Mouse (Mus musculus): ENCODE measurements around the gene Aco2. TPM values are rescaled to one million over a fixed set of nuclear protein-coding genes. Genes with fewer than 3 reads are reported as not detected.

The Aco2 gene
- polyA plus RNA-seq, 1 experiment from 2014 or later = 559 TPM

DNA sequence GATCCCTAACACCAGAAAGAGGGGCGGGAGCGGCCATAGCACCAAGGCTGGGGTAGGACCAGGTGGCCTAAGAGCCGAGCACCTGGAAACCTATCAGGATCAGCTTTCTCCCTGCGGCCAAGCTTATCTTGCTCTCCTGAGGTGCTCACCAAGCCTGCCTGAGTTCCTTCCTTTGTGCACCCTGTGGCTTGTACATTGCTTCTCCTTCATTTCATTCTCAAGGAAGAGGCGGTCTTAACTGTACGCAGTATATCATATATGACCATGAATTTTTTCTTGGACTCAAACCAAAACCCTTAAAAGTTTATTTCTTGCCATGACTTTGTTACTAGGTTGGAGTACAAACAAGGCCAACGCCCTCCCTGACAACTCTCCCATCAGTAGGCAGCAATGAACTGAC lies 7.9 kb upstream of the Aco2 start:
- ATAC-seq (no peak), DNase-seq (ENCODE audit: low read depth, low spot score) (no peak)
- no peaks in the 10 kb centered on the region for H3K27me3 ChIP-seq
- POLR2A ChIA-PET = no interaction called here
- no peak for TF ChIP-seq CTCF (IDR thresholded peaks at IDR 0.05)
- in situ Hi-C loops (cut with MboI; ENCODE audit: low pct_unique_long_range_greater_than_20kb) = no loop called here
- CTCF ChIA-PET = no interaction called here

DNA sequence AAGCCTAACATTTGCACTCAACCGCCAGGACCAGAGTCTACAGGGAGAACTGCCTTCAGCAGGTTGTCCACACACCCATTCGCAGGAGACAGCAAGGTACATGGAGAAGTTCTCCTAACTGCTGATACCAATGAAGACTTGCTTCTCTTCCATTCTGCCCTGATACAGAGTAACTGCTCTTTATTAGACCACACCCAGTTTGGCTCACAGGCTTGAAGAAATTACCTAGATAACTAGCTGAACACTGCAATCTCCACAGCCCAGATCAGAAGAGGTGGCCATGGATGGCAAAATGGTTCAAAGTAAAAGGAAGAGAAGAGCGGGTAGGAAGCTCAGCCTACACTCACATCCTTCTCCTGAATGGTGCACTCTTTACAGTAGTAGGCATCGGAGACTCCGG lies 2.1 kb upstream of the Aco2 start:
- DNase-seq (ENCODE audit: low read depth, low spot score) = no peak
- in situ Hi-C loops (cut with MboI; ENCODE audit: low pct_unique_long_range_greater_than_20kb) = no loop called here
- ATAC-seq = no peak
- POLR2A ChIA-PET = interaction anchor here (0.5 kb wide), 1 partner anchor 25 kb away, joined by 6 read pairs; no protein-coding TSS in a partner anchor
- TF ChIP-seq CTCF (IDR thresholded peaks at IDR 0.05) = no peak
- CTCF ChIA-PET = interaction anchor here (1.2 kb wide), 1 partner anchor 32 kb away, joined by 4 read pairs; no protein-coding TSS in a partner anchor
- no peaks in the 10 kb centered on the region for H3K27me3 ChIP-seq

DNA sequence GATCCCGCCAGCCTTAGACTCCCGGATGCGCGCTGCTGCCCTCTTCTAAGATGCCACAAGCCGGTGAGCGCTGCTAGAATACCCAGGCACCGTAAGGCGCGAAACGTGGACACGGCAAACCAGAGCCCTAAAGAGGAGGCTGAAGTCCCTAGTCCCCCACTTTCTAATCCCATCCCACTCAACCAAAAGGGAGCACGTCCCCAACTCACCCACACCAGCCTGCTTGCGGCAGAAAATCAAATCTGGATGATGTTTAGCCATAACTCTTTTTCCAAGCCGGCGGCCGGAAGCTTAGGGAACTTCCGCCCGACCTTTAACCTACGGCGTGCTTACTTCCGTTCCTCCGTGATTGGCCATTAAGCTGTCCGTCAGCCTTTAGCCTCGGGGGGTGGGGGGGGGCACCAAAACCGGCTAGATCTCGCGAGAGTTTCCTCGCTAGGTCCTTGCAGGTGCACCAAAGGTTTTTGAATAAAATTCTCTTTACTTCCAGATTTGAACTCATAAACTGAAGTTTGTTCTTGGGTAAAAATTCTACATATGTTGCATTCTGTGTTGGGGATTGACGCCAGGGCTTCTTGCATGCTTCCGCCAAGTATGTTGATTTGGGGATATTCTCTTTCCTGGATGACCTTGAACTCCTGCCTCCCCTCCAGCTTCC lies 376 bp upstream of the Aco2 start, which contains the start of gene Phf5a:
TSS of gene Phf5a (minus strand) at position 308 of the 658 bp plus-strand sequence.
- in situ Hi-C loops (cut with MboI; ENCODE audit: low pct_unique_long_range_greater_than_20kb) = no loop called here
- CTCF ChIA-PET = no interaction called here
- DNase-seq (ENCODE audit: low read depth, low spot score) (peak; percentile 91), ATAC-seq (peak; percentile 51)
- no peak for TF ChIP-seq CTCF (IDR thresholded peaks at IDR 0.05)
- H3K27me3 ChIP-seq = no peaks in the 10 kb centered on the region
- POLR2A ChIA-PET = interaction anchor here (1.2 to 2.4 kb wide), 3 partner anchors 11 to 31 kb away, joined by 3 to 8 read pairs (median 3); no protein-coding TSS in a partner anchor

DNA sequence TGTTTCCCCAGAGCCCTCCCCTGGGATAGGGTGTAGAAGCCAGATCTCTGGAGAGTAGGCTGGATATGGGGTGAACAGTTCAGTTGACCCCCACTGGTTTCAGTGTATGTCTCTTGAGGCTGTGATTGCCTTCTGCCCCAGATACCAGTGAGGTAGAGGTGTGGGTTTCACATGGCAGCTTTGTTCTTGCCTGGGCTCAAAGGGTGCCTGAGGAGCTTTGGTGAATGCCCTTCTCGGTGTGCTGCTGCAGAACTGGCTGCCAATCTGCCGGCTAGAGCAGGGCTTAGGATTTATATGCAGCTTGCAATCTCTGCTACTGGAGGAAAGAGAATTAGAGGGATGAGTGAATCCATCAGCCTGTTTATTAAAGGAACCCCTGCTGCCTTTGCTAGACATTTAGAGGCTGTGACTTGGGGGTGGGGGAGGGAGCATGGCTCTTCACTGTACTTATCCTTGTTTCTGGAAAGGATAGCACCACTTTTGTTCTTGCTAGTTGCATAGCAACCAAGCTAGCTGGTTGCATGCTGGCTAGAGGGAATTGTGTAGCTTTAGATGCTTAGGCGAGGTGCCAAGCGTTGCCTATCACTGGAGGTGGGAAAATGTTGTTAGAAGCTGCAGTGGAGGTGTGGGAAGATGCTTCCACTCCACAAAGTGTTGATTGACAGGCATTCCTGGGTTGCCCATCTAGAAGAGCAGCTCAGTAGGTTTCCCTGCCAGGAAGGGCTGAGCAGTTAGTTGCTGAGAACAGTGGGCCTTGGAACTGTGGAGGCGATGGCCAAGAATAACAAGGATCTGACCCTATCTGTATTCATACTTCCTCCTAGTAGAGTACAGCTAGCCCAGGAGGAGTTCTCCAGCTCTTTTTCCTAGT lies 7.7 kb downstream of the Aco2 start:
- H3K27me3 ChIP-seq = no peaks in the 10 kb centered on the region
- in situ Hi-C loops (cut with MboI; ENCODE audit: low pct_unique_long_range_greater_than_20kb) = no loop called here
- DNase-seq (ENCODE audit: low read depth, low spot score) (no peak), ATAC-seq (no peak)
- ChIA-PET CTCF (interaction anchor here (0.8 to 1.3 kb wide), 5 partner anchors 12 to 65 kb away, joined by 3 to 5 read pairs (median 3); no protein-coding TSS in a partner anchor), POLR2A (no interaction called here)
- TF ChIP-seq CTCF (IDR thresholded peaks at IDR 0.05) = no peak

DNA sequence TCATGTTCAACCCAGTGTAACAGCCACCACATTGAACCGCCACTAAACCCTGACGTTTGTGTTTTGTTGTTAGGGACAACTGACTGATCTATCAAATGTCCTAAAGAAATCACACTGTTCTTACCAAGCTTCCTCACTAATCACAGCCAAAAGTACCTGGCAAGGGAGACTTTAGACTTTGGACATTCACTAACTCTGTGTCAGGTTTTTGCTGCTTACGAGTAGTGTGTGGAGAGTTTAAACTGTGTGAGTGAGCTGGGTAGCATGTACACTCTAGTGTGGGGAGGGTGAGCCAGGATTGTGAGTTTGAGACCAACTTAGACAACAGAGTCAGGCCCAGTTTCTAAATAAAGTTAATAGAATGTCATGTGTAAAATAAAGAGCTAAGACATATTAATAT lies 10.2 kb downstream of the Aco2 start:
- in situ Hi-C loops (cut with MboI; ENCODE audit: low pct_unique_long_range_greater_than_20kb) = no loop called here
- ChIA-PET POLR2A (interaction anchor here (1.8 kb wide), 1 partner anchor 9 kb away, joined by 4 read pairs; no protein-coding TSS in a partner anchor), CTCF (no interaction called here)

DNA sequence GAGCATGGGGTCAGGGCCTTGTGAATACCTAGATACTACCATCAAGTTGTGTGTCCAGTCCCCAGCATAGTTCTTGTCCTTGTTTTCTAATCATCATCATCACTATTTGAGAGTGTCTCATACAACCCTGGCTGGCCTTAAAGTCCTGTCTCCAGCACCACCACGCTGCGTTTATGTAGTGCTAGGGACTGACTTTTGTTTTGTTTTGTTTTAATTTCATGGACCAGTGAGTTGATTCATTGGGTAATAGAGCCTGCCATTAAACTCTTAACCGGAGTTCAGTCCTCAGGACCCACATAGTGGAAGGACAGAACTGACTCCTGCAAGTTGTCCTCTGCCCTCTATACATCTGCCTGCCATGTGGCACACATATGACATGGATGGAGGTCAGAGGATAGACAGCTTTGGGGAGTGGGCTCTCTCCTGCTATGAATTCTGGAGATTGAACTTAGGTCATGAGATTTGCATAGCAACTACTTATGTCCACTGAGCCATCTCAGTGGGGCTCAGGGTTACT lies 13.4 kb downstream of the Aco2 start:
- DNase-seq (ENCODE audit: low read depth, low spot score) (no peak), ATAC-seq (no peak)
- in situ Hi-C loops (cut with MboI; ENCODE audit: low pct_unique_long_range_greater_than_20kb) = no loop called here
- CTCF ChIA-PET = interaction anchor here (0.9 to 1.6 kb wide), 2 partner anchors 10 to 19 kb away, joined by 3 to 6 read pairs; no protein-coding TSS in a partner anchor
- TF ChIP-seq CTCF (IDR thresholded peaks at IDR 0.05) = no peak
- POLR2A ChIA-PET = interaction anchor here (0.9 kb wide), 1 partner anchor 27 kb away, joined by 3 read pairs; the partner anchor contains the start of gene Tob2
- H3K27me3 ChIP-seq = no peaks in the 10 kb centered on the region

More for the DNA sequence above, 10.2 kb downstream of the Aco2 start:
- no peak for ATAC-seq
- no peak for TF ChIP-seq CTCF (IDR thresholded peaks at IDR 0.05)
- DNase-seq (ENCODE audit: low read depth, low spot score) = no peak
- no peaks in the 10 kb centered on the region for H3K27me3 ChIP-seq

DNA sequence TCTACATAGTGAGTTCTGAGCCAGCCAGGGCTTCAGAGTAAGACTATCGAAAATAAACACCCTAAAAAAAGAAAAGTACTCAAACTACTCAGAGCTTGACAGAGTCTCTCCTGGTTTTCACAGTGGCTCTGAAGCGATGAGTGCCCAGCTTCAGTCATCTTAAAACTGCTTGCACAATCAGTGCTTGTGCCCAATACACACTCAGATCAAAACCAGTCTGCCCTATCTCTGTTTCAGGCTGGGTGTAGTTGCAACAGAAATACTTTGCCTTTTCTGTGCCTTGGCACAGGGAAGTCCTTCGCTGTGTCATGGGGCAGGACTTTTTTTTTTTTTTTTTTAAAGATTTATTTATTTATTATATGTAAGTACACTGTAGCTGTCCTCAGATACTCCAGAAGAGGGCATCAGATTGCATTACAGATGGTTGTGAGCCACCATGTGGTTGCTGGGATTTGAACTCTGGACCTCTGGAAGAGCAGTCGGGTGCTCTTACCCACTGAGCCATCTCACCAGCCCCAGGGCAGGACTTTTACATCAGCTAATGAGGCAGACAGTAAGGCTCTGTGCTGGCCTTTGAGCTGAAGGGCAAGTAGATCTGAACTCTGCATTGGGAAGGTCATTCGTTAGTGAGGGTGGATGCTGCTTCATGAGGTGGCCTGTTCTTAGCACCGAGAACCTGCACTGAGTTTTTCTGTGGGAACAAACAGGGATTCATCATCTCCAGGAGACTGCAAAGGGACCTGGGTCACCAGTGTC lies 14.9 kb downstream of the Aco2 start:
- CTCF ChIA-PET = interaction anchor here (0.9 to 1.6 kb wide), 3 partner anchors 9 to 18 kb away, joined by 3 to 6 read pairs (median 6); no protein-coding TSS in a partner anchor
- no peak for TF ChIP-seq CTCF (IDR thresholded peaks at IDR 0.05)
- POLR2A ChIA-PET = no interaction called here
- DNase-seq (ENCODE audit: low read depth, low spot score) (no peak), ATAC-seq (no peak)
- in situ Hi-C loops (cut with MboI; ENCODE audit: low pct_unique_long_range_greater_than_20kb) = no loop called here
- no peaks in the 10 kb centered on the region for H3K27me3 ChIP-seq

DNA sequence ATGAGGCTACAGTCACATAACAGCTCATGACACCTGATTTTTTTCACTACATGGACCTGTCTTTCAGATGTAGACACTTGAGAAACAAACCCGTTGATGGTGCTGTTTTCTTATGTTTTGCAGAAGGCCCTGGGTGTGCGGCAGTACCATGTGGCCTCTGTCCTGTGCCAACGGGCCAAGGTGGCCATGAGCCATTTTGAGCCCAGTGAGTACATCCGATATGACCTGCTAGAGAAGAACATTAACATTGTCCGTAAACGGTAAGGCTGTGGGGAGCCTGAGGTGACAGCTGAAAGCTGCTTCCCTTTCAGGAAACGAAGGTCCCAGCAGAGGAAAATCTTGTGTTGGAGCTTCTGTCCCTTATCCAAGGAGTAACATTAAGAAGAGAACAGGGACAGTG lies 17.1 kb downstream of the Aco2 start:
- H3K27me3 ChIP-seq = no peaks in the 10 kb centered on the region
- ATAC-seq = no peak
- ChIA-PET POLR2A (interaction anchor here (0.9 kb wide), 1 partner anchor 14 kb away, joined by 4 read pairs; no protein-coding TSS in a partner anchor), CTCF (interaction anchor here (1.1 kb wide), 1 partner anchor 58 kb away, joined by 3 read pairs; no protein-coding TSS in a partner anchor)
- no peak for TF ChIP-seq CTCF (IDR thresholded peaks at IDR 0.05)
- no peak for DNase-seq (ENCODE audit: low read depth, low spot score)
- in situ Hi-C loops (cut with MboI; ENCODE audit: low pct_unique_long_range_greater_than_20kb) = no loop called here

DNA sequence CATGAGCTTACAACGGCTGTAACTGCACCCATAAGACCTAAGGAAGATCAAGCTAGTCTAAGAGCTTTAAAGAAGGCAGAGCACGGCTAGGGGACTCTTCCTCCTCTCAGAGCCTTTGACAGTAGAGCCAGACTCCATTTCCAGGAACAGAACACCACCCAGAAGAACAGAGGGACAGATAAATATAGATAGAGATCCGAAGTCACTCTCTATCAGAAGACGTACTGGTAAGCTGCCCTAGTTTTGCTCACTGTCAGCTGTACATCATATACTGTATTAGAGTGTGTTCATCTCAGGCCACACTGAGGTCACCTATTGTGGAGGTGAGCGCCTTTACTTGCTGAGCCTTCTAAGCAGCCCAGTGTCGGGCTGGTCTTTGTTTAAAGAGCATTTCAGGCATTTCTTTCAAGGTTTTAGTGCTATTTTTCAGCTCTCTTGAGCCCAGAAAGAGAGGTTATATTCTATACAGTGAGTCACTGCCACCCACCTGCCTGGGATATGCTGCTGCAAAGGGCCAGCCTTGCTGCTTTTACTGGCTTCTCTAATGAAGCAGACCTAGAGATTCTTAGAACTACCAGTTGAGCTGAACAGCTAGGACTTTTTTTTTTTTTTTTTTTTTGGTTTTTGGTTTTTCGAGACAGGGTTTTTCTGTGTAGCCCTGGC lies 19.2 kb downstream of the Aco2 start:
- no peak for ATAC-seq
- no peaks in the 10 kb centered on the region for H3K27me3 ChIP-seq
- in situ Hi-C loops (cut with MboI; ENCODE audit: low pct_unique_long_range_greater_than_20kb) = no loop called here
- DNase-seq (ENCODE audit: low read depth, low spot score) = no peak
- POLR2A ChIA-PET = no interaction called here
- CTCF ChIA-PET = interaction anchor here (1.0 to 2.5 kb wide), 4 partner anchors 10 to 76 kb away, joined by 3 to 12 read pairs (median 3); no protein-coding TSS in a partner anchor
- TF ChIP-seq CTCF (IDR thresholded peaks at IDR 0.05) = no peak

All from Patski (cell line).